Mouse (Mus musculus): Measurements from ENCODE around the gene Cmas.

- TF ChIP-seq CTCF (IDR thresholded peaks at IDR 0.05; ENCODE audit: low read depth, low read length) (no peak), TAL1 (conservative IDR thresholded peaks at IDR 0.05; ENCODE audit: low read depth, low read length) (no peak)
Measured at GRCm38 (mm10) chr6:142718167-142718566, 38.3 kb upstream of the Cmas start.

Measured in G1E (cell line).